Mouse (Mus musculus): Measurements from ENCODE around the gene Tspan14.

Gene Tspan14

GRCm38 (mm10) chr14:40864811-40865514, 101.6 kb downstream of the Tspan14 start:
- no peak for DNase-seq

DNA sequence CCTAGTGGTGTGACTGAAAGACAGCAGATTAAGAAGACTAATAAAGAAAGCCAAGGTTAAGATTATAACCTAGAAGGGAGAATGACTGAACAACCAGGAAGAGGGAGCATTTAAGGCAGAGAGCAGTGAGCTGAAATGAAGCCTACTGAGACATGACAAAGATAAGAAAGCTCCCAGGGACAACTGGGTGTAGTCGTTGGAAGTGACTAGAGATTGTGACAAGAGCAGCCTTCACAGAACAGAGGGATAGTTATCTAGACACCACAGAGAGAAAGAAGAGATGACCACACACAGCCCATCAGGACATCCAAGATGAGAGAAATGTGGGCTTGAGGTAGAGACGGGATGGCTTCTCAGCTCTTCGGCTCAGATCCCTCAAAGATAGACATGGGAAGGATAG, 102.9 kb downstream of the Tspan14 start:
- no peak for DNase-seq

GRCm38 (mm10) chr14:40863022-40863421, 103.6 kb downstream of the Tspan14 start:
- DNase-seq, result peak; percentile 26

All from kidney, adult 9 months (tissue).